Mouse (Mus musculus) brain, adult 2 months (tissue): ENCODE data around the gene Obox1.
"Not testable (repeated sequence)": the region's sequence is repeated elsewhere in the genome, so short reads cannot be mapped to it uniquely, and the experiment has no call there.

Source experiments
- DNase-seq: peaks from one replicate; pipeline ENCODE4 v3.0.0; 2011; ENCODE audit warnings: low read depth, low spot score

The Obox1 gene

DNA sequence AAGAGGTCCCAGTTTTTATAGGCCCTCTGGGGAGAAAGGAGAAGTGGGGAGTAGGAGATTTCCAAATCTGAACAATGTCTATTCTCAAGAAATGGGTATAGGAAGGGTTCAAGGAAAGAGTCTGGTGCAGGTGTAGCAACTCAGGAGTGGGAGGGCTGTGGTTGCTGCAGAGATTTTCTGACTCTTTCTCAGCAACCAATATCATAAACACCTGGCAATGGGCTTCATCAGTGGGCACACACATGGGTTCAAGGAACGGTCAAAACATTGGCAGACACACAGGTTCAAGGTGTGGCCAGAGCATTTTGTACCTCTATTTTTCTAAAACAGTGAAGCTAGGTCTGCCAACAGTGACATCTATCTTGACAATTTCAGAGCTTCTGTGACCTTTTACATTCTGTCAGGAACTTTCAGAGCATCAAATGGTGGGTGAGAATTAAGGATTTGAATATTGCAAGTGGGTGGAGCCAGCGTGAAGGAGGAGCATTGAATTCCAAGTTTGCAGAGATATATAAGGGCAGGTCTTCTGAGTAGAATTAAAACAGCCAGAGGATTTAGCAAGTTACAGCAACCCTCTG, at the start of gene Obox1, which contains the start of gene Obox2:
Gene Obox1 (plus strand): TSS at position 528 of the 578 bp plus-strand sequence.
Gene Obox2 (plus strand): TSS at position 301 of the 578 bp plus-strand sequence.
- not testable (repeated sequence) for DNase-seq

DNA sequence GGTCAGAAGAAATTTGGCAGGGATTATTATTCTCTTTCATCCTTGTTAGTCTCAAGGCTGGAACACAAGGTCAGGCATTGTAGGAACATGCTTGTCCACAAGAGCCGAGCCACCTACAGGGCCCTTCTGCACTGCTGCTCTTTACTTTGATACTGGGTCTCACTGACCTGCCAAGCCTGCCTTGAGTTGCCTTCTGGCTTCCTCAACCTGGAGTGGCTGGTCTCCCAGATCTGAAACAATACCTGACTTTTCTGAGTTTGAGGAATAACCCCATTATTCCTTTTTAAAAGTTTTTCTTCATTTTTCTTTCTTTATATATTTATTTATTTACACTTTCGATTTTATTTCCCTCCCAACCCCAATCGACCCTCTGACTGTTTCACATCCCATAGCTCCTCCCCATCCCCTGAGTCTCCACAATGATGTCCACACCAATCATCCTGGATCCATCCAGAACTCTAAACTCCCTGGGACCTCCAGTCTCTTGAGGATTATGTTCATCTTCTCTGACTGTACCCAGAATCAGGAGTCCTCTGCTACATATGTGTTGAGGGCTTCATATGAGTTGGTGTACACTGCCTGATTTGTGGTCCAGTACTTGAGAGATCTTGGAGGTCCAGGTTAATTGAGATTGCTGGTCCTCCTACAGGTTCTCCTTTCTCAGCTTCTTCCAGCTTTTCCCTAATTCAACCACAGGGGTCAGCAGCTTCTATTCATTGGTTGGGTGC, 10.6 kb downstream of the Obox1 start:
- not testable (repeated sequence) for DNase-seq

DNA sequence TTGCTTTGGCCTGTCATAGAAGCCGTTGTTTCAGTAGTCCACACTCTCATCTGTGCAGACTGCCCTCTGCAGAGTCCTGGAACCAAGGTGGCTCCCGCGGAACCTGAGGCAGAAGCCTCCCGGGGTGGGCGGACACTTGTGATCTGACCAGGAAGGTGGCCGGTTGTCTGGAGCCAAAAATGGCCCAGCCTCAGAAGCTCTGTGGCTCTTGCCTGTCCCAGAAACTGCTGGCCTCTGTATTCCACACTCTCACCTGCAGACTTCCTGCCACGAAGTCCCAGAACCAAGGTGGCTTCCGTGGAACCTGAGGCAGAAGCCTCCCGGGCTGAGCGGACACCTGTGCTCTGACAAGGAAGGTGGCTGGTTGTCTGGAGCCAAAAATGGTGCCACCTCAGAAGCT, 18.1 kb downstream of the Obox1 start:
- not testable (repeated sequence) for DNase-seq

DNA sequence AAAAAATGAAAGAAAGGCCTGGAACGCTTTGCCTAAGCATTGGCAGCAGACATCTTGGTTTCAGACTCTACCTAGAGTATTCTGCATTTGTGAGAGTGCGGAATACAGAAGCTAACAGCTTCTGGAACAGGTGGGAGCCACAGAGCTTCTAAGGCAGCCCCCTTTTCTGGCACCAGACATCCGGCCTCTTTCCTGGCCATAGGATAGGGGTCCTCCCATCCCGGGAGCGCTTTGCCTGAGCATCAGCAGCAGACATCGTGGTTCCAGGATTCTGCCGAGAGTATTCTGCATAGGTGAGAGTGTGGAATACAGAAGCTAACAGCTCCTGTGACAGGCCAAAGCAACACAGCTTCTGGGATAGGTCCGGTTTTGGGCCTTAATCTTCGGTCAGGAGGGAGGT, 29.3 kb downstream of the Obox1 start:
- DNase-seq = not testable (repeated sequence)

DNA sequence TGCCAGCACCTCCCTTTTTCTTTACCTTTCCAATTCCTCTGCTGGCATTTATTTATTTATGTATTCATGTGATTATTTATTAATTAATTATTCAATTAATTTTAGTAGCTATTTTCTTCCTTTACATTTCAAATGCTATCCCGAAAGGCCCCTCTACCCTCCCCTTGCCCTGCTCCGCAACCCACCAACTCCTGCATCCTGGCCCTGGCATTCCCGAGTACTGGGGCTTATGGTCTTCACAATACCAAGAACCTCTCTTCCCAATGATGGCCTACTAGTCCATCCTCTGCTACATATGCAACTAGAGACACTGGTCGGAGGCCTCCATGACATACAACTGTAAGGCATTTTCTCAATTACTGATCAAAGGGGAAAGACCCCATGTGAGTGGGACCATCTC, 36.8 kb downstream of the Obox1 start:
- DNase-seq = not testable (repeated sequence)

DNA sequence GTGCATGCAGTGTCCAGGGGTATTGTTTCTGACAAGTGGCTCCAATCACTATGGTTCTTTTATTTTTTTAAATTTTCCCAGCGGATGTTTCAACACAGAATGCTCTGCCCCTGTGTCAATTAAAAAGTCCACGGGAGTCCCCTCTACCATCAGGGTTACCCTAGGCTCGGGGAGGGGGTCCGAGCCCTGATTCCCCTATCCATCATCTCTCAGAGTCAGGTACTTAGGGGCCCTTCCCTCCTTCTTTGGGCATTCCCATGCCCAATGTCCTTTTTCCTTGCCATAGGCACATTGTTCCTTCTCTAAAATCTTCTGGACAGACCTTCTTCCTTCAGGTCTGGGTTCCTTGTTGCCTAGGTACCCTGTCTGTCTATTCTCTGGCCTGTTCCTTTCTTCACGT, 120.7 kb downstream of the Obox1 start:
- DNase-seq = not testable (repeated sequence)
